Mouse (Mus musculus): ENCODE data around the gene Crcp. TPM values are rescaled to one million over a fixed set of nuclear protein-coding genes. Genes with fewer than 3 reads are reported as not detected.
A peak's percentile ranks its signal among the peaks of the same experiment; 100 is the strongest.

Crcp gene
- polyA plus RNA-seq, 1 experiment from 2014 or later: 61.3 TPM

DNA sequence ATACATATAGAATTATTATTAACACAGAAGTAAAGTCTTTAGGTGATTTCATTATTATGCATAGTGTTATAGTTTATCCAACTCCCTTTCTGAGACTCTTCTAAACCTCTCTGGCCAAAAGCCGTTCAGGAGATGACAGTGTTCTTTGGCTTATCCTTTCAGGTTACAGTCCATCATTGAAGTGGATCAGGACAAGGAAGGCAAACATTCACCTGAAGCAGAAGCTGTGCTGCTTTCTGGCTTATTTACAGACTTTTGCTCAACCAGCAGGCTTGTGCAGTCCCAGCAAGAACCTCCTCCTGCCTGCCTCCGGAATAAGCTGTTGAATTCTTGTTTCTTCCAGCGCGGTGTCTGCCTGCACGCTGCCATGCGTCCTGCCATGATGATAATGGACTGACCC lies 43.9 kb downstream of the Crcp start, which contains the start of gene Tpst1:
TSS of gene Tpst1 (plus strand) at position 301 of the 400 bp plus-strand sequence.
- Histone ChIP-seq H3K4me3 (no peak within 1 kb of the TSS), H3K9me3 (no peaks in the 10 kb centered on the region), H3K27me3 (ENCODE audit: insufficient read depth, poor library complexity, severe bottlenecking) (peaks cover 13% of the 10 kb centered on the region), H3K36me3 (no peaks in the 10 kb centered on the region), H3K27ac (no peak within 1 kb of the TSS), H3K4me1 (replicated peaks) (no peaks in the 10 kb centered on the region)
- DNase-seq (ENCODE audit: low spot score): no peak
- 94% methylated on average over 6 of the region's 6 CpGs for WGBS

DNA sequence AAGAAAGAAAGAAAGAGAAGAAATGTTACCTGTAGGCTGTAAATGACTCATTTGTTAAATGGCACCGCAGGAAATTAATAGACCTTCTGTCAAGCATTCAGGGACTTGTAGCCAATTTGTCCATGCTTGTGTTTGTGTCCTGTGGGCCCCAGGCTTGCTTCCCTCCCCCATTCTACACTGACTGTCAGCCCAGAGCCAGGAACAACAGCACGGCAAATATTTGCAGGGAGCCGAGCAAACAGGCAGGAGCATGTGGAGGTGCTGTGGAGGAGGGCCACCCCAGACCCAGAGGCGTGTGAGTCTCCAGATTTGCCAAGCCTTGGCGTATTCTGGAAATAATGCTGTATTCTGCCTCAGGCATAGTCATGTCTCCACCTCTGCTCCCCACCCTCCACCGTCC lies 45.4 kb downstream of the Crcp start:
- no peak for DNase-seq (ENCODE audit: low spot score)
- 84% methylated on average over 6 of the region's 6 CpGs for WGBS
- no peak overlapping the region for H3K27ac ChIP-seq
- H3K4me1 ChIP-seq (replicated peaks): peaks cover 5% of the 10 kb centered on the region; the same call in 1 of the 2 replicates
- H3K4me3 ChIP-seq: no peak overlapping the region
- no peaks in the 10 kb centered on the region for H3K9me3 ChIP-seq
- H3K36me3 ChIP-seq: no peaks in the 10 kb centered on the region
- peaks cover 18% of the 10 kb centered on the region for H3K27me3 ChIP-seq (ENCODE audit: insufficient read depth, poor library complexity, severe bottlenecking)

DNA sequence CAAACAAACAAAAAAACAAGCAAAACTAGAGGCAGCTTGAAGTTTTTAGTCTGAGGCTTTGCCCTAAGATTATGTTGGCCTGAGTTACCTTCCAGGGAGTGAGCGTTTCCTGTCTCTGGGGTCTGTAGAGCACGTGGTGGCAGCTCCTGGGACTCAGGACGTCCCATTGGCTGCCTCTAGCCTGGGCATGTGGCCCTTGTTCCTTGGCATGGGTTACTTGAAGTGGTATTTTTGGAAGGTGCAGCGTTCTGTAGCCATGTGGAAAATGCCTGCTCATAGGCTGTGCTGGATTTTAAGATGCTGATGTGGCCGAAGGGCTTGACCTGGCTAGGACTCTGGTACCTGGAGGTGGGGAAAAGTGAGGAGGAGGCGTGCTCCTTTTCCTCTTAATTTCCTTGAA lies 47.3 kb downstream of the Crcp start:
- H3K36me3 ChIP-seq: peaks cover 10% of the 10 kb centered on the region
- 72% methylated on average over 6 of the region's 6 CpGs for WGBS
- H3K4me3 ChIP-seq: no peak overlapping the region
- peaks cover 15% of the 10 kb centered on the region; the same call in 1 of the 2 replicates for H3K4me1 ChIP-seq (replicated peaks)
- H3K27ac ChIP-seq: no peak overlapping the region
- H3K9me3 ChIP-seq: no peaks in the 10 kb centered on the region; the same call in 1 of the 2 replicates
- peaks cover 18% of the 10 kb centered on the region for H3K27me3 ChIP-seq (ENCODE audit: insufficient read depth, poor library complexity, severe bottlenecking)
- no peak for DNase-seq (ENCODE audit: low spot score)

DNA sequence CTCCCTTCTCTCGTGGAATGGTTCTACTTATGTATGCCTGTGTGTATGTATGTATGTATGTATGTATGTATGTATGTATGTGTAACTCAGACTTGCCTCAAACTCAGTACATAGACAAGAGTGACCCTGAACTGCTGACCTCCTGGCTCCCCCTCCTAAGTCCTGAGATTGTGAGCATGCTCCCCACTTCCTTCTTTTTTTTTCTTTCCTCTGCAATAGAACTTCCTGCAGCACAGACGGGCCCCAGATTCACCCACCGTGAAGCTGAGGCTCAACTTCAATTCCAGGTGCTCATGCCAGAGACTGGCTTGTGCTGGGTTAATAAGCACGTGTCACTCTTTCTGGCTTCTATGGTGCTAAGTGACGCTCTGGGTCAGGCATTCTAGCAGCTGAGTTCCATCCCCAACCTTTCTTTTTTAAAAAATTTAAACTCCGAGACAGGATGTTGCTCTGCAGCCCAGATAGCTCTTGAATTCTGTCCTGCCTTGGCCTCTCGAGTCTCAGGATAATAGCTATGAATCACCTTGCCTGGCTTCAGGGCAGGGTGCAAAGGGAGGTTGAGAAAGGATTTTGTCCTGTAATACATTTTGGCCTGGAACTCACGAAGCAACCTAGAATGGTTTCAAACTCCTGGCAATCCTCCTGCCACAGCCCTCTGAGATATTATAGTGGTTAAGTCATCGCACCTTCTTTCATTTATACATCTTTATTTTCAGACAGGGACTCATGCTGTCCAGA lies 49.2 kb downstream of the Crcp start:
- Histone ChIP-seq H3K4me1 (replicated peaks) (peaks cover 15% of the 10 kb centered on the region; the same call in 1 of the 2 replicates), H3K4me3 (no peak overlapping the region), H3K27me3 (ENCODE audit: insufficient read depth, poor library complexity, severe bottlenecking) (peaks cover 18% of the 10 kb centered on the region), H3K27ac (no peak overlapping the region), H3K36me3 (peaks cover 28% of the 10 kb centered on the region), H3K9me3 (no peaks in the 10 kb centered on the region; the same call in 1 of the 2 replicates)
- WGBS: 76% methylated on average over 9 of the region's 9 CpGs
- DNase-seq (ENCODE audit: low spot score): no peak

DNA sequence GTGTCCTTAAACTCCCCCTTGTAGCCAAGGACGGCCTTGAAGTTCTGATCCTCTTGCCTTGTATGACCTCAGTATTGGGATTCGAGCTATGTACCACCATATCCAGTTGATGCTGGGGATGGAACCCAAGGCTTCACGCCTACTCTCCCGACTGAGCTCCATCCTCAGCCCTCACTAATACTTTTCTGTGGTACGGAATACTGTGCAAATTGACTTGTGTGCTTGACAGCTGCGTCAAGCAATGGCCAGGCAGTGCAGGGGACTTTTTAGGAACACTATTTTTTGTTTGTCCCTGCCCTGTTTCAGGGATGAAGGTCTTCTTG lies 49.7 kb downstream of the Crcp start:
- no peak for DNase-seq (ENCODE audit: low spot score)
- Histone ChIP-seq H3K36me3 (peaks cover 34% of the 10 kb centered on the region), H3K27ac (peak overlapping the region; percentile 95), H3K4me1 (replicated peaks) (peaks cover 15% of the 10 kb centered on the region; the same call in 1 of the 2 replicates), H3K4me3 (peak overlapping the region; percentile 76), H3K9me3 (no peaks in the 10 kb centered on the region; the same call in 1 of the 2 replicates), H3K27me3 (ENCODE audit: insufficient read depth, poor library complexity, severe bottlenecking) (peaks cover 18% of the 10 kb centered on the region)
- 46% methylated on average over 6 of the region's 6 CpGs for WGBS

DNA sequence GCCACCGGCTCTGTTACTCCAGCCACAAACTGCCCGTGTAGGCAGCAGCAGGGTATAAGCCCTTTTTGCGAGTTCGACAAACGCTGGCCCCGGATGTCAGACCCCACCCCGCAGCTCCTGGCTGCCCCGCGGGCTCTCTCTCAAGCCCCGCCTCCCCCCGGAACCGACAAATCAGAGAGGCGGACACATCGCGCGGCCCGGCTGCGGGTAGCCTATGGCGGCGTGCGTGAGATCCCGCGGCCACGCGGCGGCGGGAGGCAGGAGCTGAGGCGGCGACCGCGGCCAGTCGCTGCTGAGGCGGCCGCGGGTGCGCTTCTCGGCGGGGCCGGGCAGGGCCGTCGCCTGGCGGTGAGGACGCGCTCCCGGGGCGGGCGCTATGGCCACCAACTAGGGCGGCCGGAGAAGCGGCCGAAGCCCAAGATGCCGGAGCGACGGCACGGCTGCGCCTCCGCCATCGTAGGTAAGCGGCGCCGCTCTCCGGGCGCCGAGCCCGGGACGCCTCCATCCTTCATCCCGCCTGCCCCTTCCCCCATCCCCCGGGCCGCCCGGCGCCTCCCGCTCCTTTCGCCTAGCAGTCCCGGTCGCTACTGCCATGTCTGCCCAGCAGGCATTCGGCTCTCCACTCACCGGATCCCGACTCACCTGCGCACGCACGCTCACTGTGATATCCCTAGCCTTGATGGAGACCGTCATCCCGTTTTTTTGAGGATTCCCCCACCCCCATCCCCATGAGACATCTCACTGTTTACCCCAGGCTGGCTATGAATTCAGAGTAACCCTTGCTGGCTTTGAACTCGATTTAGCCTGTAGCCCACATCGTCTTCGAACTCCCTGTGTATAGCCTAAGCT lies 50.3 kb downstream of the Crcp start:
- peak; percentile 97 for DNase-seq (ENCODE audit: low spot score)
- 1% methylated on average over 86 of the region's 86 CpGs for WGBS

DNA sequence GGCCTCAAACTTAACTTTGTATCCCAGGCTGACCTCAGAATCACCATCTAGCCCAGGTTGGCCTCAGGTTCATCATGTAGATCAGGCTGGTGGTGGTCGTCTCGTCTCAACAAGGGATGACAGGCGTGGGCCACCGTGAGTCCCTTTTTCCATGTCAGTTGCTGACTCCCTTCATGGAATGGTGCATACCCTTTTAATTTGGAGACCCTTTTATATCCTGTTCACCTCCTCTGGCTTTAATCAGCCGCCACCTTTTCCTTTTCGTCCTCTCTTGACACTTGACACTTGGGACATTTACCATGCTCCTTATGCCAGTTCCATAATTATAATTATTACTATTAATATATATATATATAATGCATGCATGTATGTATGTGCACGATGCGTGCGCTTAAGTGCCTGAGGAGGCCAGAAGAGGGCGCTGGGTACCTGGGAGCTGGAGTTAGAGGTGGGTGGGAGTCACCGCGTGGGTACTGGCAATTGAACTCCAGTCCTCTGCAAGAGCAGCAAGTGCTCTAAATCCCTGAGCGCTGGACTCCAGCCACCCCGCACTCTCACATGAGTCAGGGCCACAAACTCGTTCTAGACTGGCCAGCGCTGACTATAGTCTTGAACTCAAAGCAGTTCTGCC lies 51.1 kb downstream of the Crcp start:
- H3K27ac ChIP-seq: peak overlapping the region; percentile 95
- peak overlapping the region; percentile 76 for H3K4me3 ChIP-seq
- peaks cover 15% of the 10 kb centered on the region; the same call in 1 of the 2 replicates for H3K4me1 ChIP-seq (replicated peaks)
- H3K36me3 ChIP-seq: peaks cover 47% of the 10 kb centered on the region
- 76% methylated on average over 16 of the region's 16 CpGs for WGBS
- peaks cover 18% of the 10 kb centered on the region for H3K27me3 ChIP-seq (ENCODE audit: insufficient read depth, poor library complexity, severe bottlenecking)
- peak; percentile 8 for DNase-seq (ENCODE audit: low spot score)
- H3K9me3 ChIP-seq: peaks cover under 1% of the 10 kb centered on the region; the same call in 1 of the 2 replicates

More for the DNA sequence above, 50.3 kb downstream of the Crcp start:
- H3K4me3 ChIP-seq: peak overlapping the region; percentile 76
- H3K36me3 ChIP-seq: peaks cover 40% of the 10 kb centered on the region
- peaks cover 15% of the 10 kb centered on the region; the same call in 1 of the 2 replicates for H3K4me1 ChIP-seq (replicated peaks)
- no peaks in the 10 kb centered on the region; the same call in 1 of the 2 replicates for H3K9me3 ChIP-seq
- H3K27me3 ChIP-seq (ENCODE audit: insufficient read depth, poor library complexity, severe bottlenecking): peaks cover 18% of the 10 kb centered on the region
- H3K27ac ChIP-seq: peak overlapping the region; percentile 95

DNA sequence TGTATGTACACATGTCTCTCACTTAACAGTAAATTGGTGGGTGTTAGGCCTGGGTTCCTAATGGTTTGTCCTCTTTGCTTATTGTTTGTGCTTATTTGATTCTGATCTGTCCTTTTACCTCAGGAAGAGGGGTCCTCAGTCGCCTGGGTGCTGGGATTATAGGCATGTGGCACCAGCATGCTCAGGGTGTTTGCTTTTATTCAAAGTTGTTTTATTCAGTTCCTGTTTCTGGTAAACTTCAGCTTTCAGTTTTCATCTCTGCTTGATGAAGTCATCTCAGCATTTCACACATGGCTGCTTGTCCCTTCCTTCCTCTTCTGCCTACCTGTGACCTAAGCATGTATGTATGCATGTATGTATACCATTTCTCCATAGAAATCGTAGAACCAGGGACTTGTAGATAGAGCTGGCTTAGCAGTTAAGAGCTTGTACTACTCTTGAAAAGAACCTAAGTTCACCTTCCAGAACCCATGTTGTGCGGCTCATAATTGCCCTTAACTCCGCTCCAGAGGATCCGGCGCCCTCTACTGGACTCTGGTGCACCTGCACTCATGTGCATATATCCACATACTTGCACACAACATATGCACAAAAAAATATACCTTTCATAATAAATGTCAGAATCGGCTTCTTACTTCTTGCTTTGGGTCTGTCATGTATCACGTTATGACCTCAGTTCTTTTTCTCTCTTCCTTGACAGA lies 52.2 kb downstream of the Crcp start:
- H3K9me3 ChIP-seq: peaks cover 8% of the 10 kb centered on the region; the same call in 1 of the 2 replicates
- no peak overlapping the region for H3K27ac ChIP-seq
- WGBS: 96% methylated on average over 8 of the region's 8 CpGs
- peaks cover 18% of the 10 kb centered on the region for H3K27me3 ChIP-seq (ENCODE audit: insufficient read depth, poor library complexity, severe bottlenecking)
- no peak overlapping the region for H3K4me3 ChIP-seq
- H3K4me1 ChIP-seq (replicated peaks): peaks cover 15% of the 10 kb centered on the region; the same call in 1 of the 2 replicates
- H3K36me3 ChIP-seq: peaks cover 59% of the 10 kb centered on the region
- DNase-seq (ENCODE audit: low spot score): no peak

DNA sequence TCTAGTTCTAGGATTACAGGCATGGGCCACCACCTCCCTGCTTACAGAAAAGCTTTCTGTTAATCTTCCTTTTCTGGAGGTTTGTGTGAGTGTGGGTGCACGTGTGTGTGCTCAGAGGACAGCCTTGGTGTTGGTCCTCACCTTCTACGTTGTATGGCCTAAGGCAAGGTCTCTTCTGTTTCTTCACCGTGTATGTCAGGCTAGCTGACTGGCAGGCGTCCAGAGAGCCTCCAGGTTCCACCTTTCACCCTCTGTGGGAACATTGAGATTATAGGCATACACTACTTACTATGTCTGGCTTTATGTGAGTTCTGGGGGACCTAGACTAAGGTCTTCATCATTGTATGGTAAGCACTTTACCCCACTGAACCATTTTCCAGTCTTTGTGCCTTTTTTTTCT lies 53.3 kb downstream of the Crcp start:
- peaks cover 59% of the 10 kb centered on the region for H3K36me3 ChIP-seq
- no peak overlapping the region for H3K27ac ChIP-seq
- no peak for DNase-seq (ENCODE audit: low spot score)
- H3K4me1 ChIP-seq (replicated peaks): peaks cover 15% of the 10 kb centered on the region; the same call in 1 of the 2 replicates
- peaks cover 8% of the 10 kb centered on the region; the same call in 1 of the 2 replicates for H3K9me3 ChIP-seq
- no peak overlapping the region for H3K4me3 ChIP-seq
- WGBS: 87% methylated on average over 4 of the region's 4 CpGs
- H3K27me3 ChIP-seq (ENCODE audit: insufficient read depth, poor library complexity, severe bottlenecking): peaks cover 10% of the 10 kb centered on the region

DNA sequence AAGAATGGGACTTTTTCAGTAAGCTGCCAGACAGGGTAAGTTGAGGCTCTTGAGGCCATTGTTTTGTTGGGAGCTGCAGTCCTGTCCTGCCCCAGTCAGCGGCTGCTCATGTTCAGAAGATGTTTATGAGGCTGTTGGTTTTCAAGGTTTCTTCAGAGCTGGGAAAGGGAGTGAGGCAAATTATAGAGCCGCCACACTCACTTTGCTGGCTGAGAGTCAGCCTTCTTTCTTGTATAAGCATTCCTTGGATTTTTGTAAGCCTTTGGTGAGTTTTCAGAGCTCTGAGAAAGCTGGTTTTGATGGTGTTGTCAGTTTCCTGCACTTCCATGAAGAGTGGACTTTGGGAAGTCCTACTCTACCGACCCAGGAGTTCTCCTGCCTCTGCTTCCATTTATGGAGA lies 55.2 kb downstream of the Crcp start:
- H3K27ac ChIP-seq: no peak overlapping the region
- H3K36me3 ChIP-seq: peaks cover 62% of the 10 kb centered on the region
- DNase-seq (ENCODE audit: low spot score): no peak
- H3K4me1 ChIP-seq (replicated peaks): peaks cover 10% of the 10 kb centered on the region; the same call in 1 of the 2 replicates
- H3K4me3 ChIP-seq: no peak overlapping the region
- 96% methylated on average over 3 of the region's 3 CpGs for WGBS
- H3K9me3 ChIP-seq: peaks cover 8% of the 10 kb centered on the region; the same call in 1 of the 2 replicates
- H3K27me3 ChIP-seq (ENCODE audit: insufficient read depth, poor library complexity, severe bottlenecking): no peaks in the 10 kb centered on the region

DNA sequence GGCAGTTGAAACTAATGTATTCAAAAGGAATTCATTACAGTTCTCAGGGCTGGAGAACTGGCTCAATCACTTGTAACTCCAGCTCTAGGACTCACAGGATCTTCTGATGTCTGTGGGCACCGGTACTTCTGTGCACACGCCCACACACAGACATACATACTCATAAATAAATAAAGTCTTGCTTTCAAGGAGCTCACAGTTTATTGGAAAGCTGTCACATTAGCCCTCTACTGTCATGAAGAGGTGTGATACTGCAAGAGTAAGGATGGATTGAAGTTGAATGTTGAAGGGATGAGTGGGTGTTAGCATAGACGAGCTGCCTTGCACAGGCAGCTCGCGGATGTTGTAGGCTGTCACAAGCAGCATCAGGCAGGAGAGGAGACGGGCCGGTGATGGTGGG lies 58.9 kb downstream of the Crcp start:
- Histone ChIP-seq H3K9me3 (0 out of 2 replicates have a peak, but pooled peaks cover 8% of the 10 kb centered on the region), H3K36me3 (peaks cover 59% of the 10 kb centered on the region), H3K4me3 (no peak overlapping the region), H3K27ac (no peak overlapping the region), H3K27me3 (ENCODE audit: insufficient read depth, poor library complexity, severe bottlenecking) (no peaks in the 10 kb centered on the region), H3K4me1 (replicated peaks) (no peaks in the 10 kb centered on the region)
- 91% methylated on average over 7 of the region's 7 CpGs for WGBS
- no peak for DNase-seq (ENCODE audit: low spot score)

DNA sequence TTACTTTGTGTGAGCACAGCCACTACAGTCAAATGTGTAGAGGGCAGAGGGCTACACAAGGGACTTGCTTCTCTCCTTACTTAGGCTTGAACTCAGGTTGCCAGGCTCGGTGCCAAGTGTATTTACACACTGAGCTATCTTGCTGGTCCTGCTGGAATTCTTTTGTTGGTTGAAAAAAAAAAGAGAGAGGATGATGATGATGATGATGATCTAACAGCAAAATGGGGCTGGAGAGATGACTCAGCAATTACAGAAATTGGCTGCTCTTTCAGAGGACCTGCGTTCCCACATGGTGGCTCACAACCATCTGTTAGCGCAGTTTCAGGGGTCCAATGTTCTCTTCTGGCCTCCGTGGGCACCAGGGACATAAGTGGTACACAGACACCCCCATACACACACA lies 59.5 kb downstream of the Crcp start:
- Histone ChIP-seq H3K27me3 (ENCODE audit: insufficient read depth, poor library complexity, severe bottlenecking) (no peaks in the 10 kb centered on the region), H3K36me3 (peaks cover 53% of the 10 kb centered on the region), H3K4me3 (no peak overlapping the region), H3K4me1 (replicated peaks) (no peaks in the 10 kb centered on the region), H3K27ac (no peak overlapping the region), H3K9me3 (0 out of 2 replicates have a peak, but pooled peaks cover 8% of the 10 kb centered on the region)
- no peak for DNase-seq (ENCODE audit: low spot score)
- 93% methylated on average over 4 of the region's 4 CpGs for WGBS

Measured in hindbrain, embryonic 10.5 days (tissue).